Mouse (Mus musculus) CH12.LX (cell line): ENCODE data around the gene Irs3. TPM values are rescaled to one million over a fixed set of nuclear protein-coding genes. Genes with fewer than 3 reads are reported as not detected.
A peak's percentile ranks its signal among the peaks of the same experiment; 100 is the strongest.

Experiments
- DNase-seq: peaks from one replicate; pipeline ENCODE4 v3.0.0-alpha.2; 2013; ENCODE audit errors: extremely low read depth
- H3K27ac ChIP-seq: 2 replicates; pipeline ENCODE4 v1.5.1; 2012; ENCODE audit warnings: low read depth, mild to moderate bottlenecking, control low read depth, moderate library complexity; ENCODE audit not compliant: insufficient read depth
- H3K27me3 ChIP-seq: replicated peaks from 2 replicates; pipeline ENCODE3; 2012; ENCODE audit warnings: inconsistent platforms
- H3K36me3 ChIP-seq, 2 experiments: replicated peaks in 1 of 2; 2 replicates each; pipeline versions ENCODE3 to v1.6.1; 2012; ENCODE audit warnings: inconsistent platforms in 1 of 2, low read length in 1 of 2, mild to moderate bottlenecking in 1 of 2, mixed read lengths in 1 of 2, moderate library complexity in 1 of 2; ENCODE audit not compliant: control insufficient read depth in 1 of 2, insufficient read depth in 1 of 2
- H3K4me1 ChIP-seq, 2 experiments: 2 replicates each; pipeline ENCODE4 v1.6.1; 2012; ENCODE audit warnings: inconsistent platforms in 1 of 2, moderate library complexity in 1 of 2; ENCODE audit not compliant: insufficient read depth in 2 of 2, control insufficient read depth in 1 of 2
- H3K4me2 ChIP-seq: 2 replicates; pipeline ENCODE4 v1.6.1; 2012; ENCODE audit warnings: low read depth, mild to moderate bottlenecking, control low read depth; ENCODE audit not compliant: poor library complexity, insufficient read depth, severe bottlenecking
- H3K4me3 ChIP-seq, 3 experiments: fragments of 150-350 bp in 1 of 3; sonication (generic) in 1 of 3; replicated peaks in 1 of 3; 2 replicates each; pipeline versions ENCODE3 to v1.5.1; 2011 to 2012; ENCODE audit warnings: low read depth in 2 of 3, low read length in 2 of 3, mild to moderate bottlenecking in 2 of 3, moderate library complexity in 2 of 3, control low read depth in 1 of 3, improper control_type of control experiment in 1 of 3, inconsistent platforms in 1 of 3, mixed read lengths in 1 of 3; ENCODE audit not compliant: poor library complexity in 1 of 3
- H3K79me2 ChIP-seq: replicated peaks from 2 replicates; pipeline ENCODE4 v1.6.1; 2012; ENCODE audit warnings: mild to moderate bottlenecking, moderate library complexity; ENCODE audit not compliant: control insufficient read depth, poor library complexity, insufficient read depth, severe bottlenecking; ENCODE audit errors: extremely low read depth
- H3K9ac ChIP-seq: 2 replicates; pipeline ENCODE4 v1.6.1; 2012; ENCODE audit warnings: low read depth, mild to moderate bottlenecking, control low read depth, moderate library complexity; ENCODE audit not compliant: insufficient read depth
- H3K9me3 ChIP-seq: replicated peaks from 2 replicates; pipeline ENCODE3; 2012; ENCODE audit warnings: low read length, inconsistent platforms, mixed read lengths
- CHD1 ChIP-seq: IDR thresholded peaks from 2 replicates; pipeline ENCODE4 v1.6.1; 2012; ENCODE audit warnings: low read depth, low read length, improper control_type of control experiment, inconsistent platforms
- CHD2 ChIP-seq: IDR thresholded peaks from 2 replicates; pipeline ENCODE4 v1.6.1; 2011; ENCODE audit warnings: low read length, improper control_type of control experiment
- ELF1 ChIP-seq: IDR thresholded peaks from 2 replicates; pipeline ENCODE4 v1.6.1; 2014; ENCODE audit warnings: low read depth, mild to moderate bottlenecking, inconsistent platforms, low read length, improper control_type of control experiment
- ETS1 ChIP-seq: conservative IDR thresholded peaks from 2 replicates; pipeline ENCODE4 v1.6.1; 2012; ENCODE audit warnings: low read depth, mild to moderate bottlenecking, inconsistent platforms, low read length, improper control_type of control experiment, moderate library complexity
- GABPA ChIP-seq: IDR thresholded peaks from 2 replicates; pipeline ENCODE4 v1.6.1; 2012; ENCODE audit warnings: low read depth, low read length, improper control_type of control experiment, inconsistent platforms; ENCODE audit not compliant: insufficient replicate concordance
- JUN ChIP-seq: IDR thresholded peaks from 2 replicates; pipeline ENCODE4 v1.6.1; 2011; ENCODE audit warnings: low read depth, mild to moderate bottlenecking, low read length, improper control_type of control experiment, moderate library complexity; ENCODE audit not compliant: insufficient read depth
- JUND ChIP-seq: conservative IDR thresholded peaks from 2 replicates; pipeline ENCODE4 v1.6.1; 2011; ENCODE audit warnings: low read depth, low read length, improper control_type of control experiment
- KAT2A ChIP-seq: IDR thresholded peaks from 2 replicates; pipeline ENCODE4 v1.6.1; 2012; ENCODE audit warnings: low read length, improper control_type of control experiment, inconsistent platforms; ENCODE audit not compliant: insufficient replicate concordance
- MAFK ChIP-seq: IDR thresholded peaks from 2 replicates; pipeline ENCODE4 v1.6.1; 2011; ENCODE audit warnings: low read length, improper control_type of control experiment; ENCODE audit not compliant: insufficient replicate concordance
- MAX ChIP-seq: IDR thresholded peaks from 2 replicates; pipeline ENCODE4 v1.6.1; 2011; ENCODE audit warnings: low read length, improper control_type of control experiment
- MAZ ChIP-seq: IDR thresholded peaks from 2 replicates; pipeline ENCODE4 v1.6.1; 2012; ENCODE audit warnings: low read depth, mild to moderate bottlenecking, inconsistent platforms, low read length, improper control_type of control experiment, moderate library complexity
- MEF2A ChIP-seq: IDR thresholded peaks from 2 replicates; pipeline ENCODE4 v1.6.1; 2014; ENCODE audit warnings: low read depth, mild to moderate bottlenecking, inconsistent platforms, low read length, improper control_type of control experiment, borderline replicate concordance
- MXI1 ChIP-seq: IDR thresholded peaks from 2 replicates; pipeline ENCODE4 v1.6.1; 2011; ENCODE audit warnings: mild to moderate bottlenecking, low read depth, low read length, improper control_type of control experiment
- NELFE ChIP-seq: IDR thresholded peaks from 2 replicates; pipeline ENCODE4 v1.6.1; 2011; ENCODE audit warnings: low read depth, low read length, improper control_type of control experiment
- POLR2A ChIP-seq: IDR thresholded peaks from 2 replicates; pipeline ENCODE4 v1.6.1; 2011; ENCODE audit warnings: low read depth, mild to moderate bottlenecking, improper control_type of control experiment, low read length
- POLR2AphosphoS2 ChIP-seq: IDR thresholded peaks from 2 replicates; pipeline ENCODE4 v1.6.1; 2011; ENCODE audit warnings: low read depth, low read length, improper control_type of control experiment
- TCF12 ChIP-seq: IDR thresholded peaks from 2 replicates; pipeline ENCODE4 v1.6.1; 2014; ENCODE audit warnings: low read depth, mild to moderate bottlenecking, inconsistent platforms, low read length, improper control_type of control experiment
- UBTF ChIP-seq: IDR thresholded peaks from 2 replicates; pipeline ENCODE4 v1.6.1; 2012; ENCODE audit warnings: low read depth, mild to moderate bottlenecking, inconsistent platforms, low read length, improper control_type of control experiment, moderate library complexity
- USF1 ChIP-seq: IDR thresholded peaks from 2 replicates; pipeline ENCODE4 v1.6.1; 2014; ENCODE audit warnings: low read depth, mild to moderate bottlenecking, inconsistent platforms, low read length, improper control_type of control experiment
- USF2 ChIP-seq: conservative IDR thresholded peaks from 2 replicates; pipeline ENCODE4 v1.6.1; 2011; ENCODE audit warnings: low read depth, low read length, improper control_type of control experiment
- ZC3H11A ChIP-seq: IDR thresholded peaks from 2 replicates; pipeline ENCODE4 v1.6.1; 2012; ENCODE audit warnings: low read depth, mild to moderate bottlenecking, inconsistent platforms, low read length, improper control_type of control experiment
- ZMIZ1 ChIP-seq: IDR thresholded peaks from 2 replicates; pipeline ENCODE4 v1.6.1; 2012; ENCODE audit warnings: low read depth, mild to moderate bottlenecking, inconsistent platforms, low read length, improper control_type of control experiment
- dilution Hi-C: fragments of 300-500 bp; cut with MboI; formaldehyde crosslinking; loops from 2 replicates; pipeline ENCODE4 v1.14.3; 2020; ENCODE audit warnings: low sequenced_read_pairs; ENCODE audit not compliant: extremely low pct_unique_long_range_greater_than_20kb, extremely low pct_ligation_motif_present
- in situ Hi-C: fragments of 300-500 bp; cut with MboI; formaldehyde crosslinking; loops from 3 replicates; pipeline ENCODE4 v1.14.3; 2019; ENCODE audit warnings: low sequenced_read_pairs, low pct_ligation_motif_present, low pct_unique_long_range_greater_than_20kb, mixed read lengths
- polyA plus RNA-seq: library from polyadenylated mRNA; unstranded; fragments of >175 nt; gene quantifications from 2 replicates; pipeline ENCODE4 v1.2.1, GENCODE M21; 2012; ENCODE audit warnings: low read depth; ENCODE audit not compliant: insufficient read length
- total RNA-seq, 2 experiments: library from RNA; depleted of rRNA; stranded (reverse); fragments of 300-350 nt in 1 of 2; fragments of >200 nt in 1 of 2; gene quantifications; 2 replicates each; pipeline ENCODE4 v1.2.3; 2012 to 2014

Gene Irs3
- total and polyA plus RNA-seq, 3 experiments: not detected

DNA sequence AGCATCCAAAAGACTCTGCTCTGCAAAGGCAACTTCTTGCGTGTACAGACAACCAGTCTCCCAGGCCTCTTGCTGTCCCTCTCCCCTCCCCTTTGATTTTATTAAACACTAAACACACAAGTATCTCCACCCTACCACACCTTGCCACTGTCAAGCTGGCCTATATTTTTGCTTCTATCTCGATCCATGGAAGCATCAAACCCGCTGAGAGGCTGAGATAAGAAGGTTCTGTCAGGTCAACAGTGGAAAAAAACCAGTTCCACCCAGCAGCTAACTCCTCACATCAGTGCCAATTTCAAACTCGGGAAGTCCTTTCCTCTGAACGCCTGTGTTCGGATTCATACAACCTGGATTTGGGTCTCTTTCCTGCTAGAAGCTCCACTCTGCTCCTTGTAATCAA is 27.5 kb upstream of the Irs3 start:
- Histone ChIP-seq H3K4me3 (no peak overlapping the region), H3K27ac (no peak overlapping the region), H3K36me3 (peaks cover 0 to 42% of the 10 kb centered on the region in 2 experiments), H3K79me2 (no peaks in the 10 kb centered on the region), H3K4me2 (no peak overlapping the region), H3K4me1 (peaks cover 18 to 35% of the 10 kb centered on the region in 2 experiments), H3K27me3 (no peaks in the 10 kb centered on the region), H3K9ac (no peak overlapping the region), H3K9me3 (no peaks in the 10 kb centered on the region)
- DNase-seq: no peak
- TF ChIP-seq MAFK (no peak), USF2 (no peak), GABPA (no peak), ZMIZ1 (no peak), JUN (no peak), UBTF (no peak), ZC3H11A (no peak), ETS1 (no peak), MEF2A (no peak), CHD1 (no peak), ELF1 (no peak), POLR2AphosphoS2 (no peak), NELFE (no peak), KAT2A (no peak), MAX (no peak), JUND (no peak)
- in situ Hi-C loops (no loop called here), dilution Hi-C loops (no loop called here)

DNA sequence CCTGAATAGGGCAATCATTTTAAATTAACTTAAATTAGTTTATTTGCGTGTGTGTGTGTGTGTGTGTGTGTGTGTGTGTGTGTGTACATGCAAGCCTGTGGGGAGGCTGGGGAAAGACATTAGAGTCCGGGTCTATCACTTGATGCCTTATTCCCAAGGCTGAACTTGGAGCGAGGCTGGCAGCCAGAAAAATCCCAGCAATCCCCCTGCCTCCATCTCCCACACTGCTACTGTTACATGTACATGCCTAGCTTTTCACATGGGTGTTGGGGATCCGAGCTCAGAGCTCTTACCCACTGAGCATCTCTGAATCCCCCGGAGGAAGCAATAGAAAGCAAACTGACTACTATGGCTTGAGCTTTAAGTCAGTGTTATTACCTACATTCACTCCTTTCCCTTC is 26.8 kb upstream of the Irs3 start:
- Histone ChIP-seq H3K4me2 (peak overlapping the region; percentile 72; the same call in 1 of the 2 replicates), H3K27me3 (no peaks in the 10 kb centered on the region), H3K4me1 (peaks cover 18 to 35% of the 10 kb centered on the region in 2 experiments), H3K4me3 (no peak overlapping the region), H3K9ac (no peak overlapping the region), H3K36me3 (peaks cover 2 to 40% of the 10 kb centered on the region in 2 experiments), H3K79me2 (no peaks in the 10 kb centered on the region), H3K9me3 (no peaks in the 10 kb centered on the region), H3K27ac (no peak overlapping the region; the same call in 1 of the 2 replicates)
- in situ Hi-C loops: no loop called here
- TF ChIP-seq USF1: no peak
- no peak for TF ChIP-seq KAT2A
- TF ChIP-seq POLR2A: no peak
- no peak for TF ChIP-seq UBTF
- TF ChIP-seq TCF12: no peak
- TF ChIP-seq MAX: no peak
- no peak for TF ChIP-seq MAZ
- no peak for TF ChIP-seq JUN
- TF ChIP-seq USF2: no peak
- TF ChIP-seq MXI1: no peak
- TF ChIP-seq CHD2: no peak
- no peak for TF ChIP-seq JUND
- dilution Hi-C loops: no loop called here
- no peak for DNase-seq
